Mouse (Mus musculus): ENCODE results near the gene Gm10638.

- TF ChIP-seq CTCF (IDR thresholded peaks at IDR 0.05; ENCODE audit: control insufficient read depth, insufficient read depth, insufficient read length): no peak
- no peak for TF ChIP-seq MAX (IDR thresholded peaks at IDR 0.05)
- TF ChIP-seq USF1 (IDR thresholded peaks at IDR 0.05; ENCODE audit: low read depth): no peak
- TF ChIP-seq MYOD1 (IDR thresholded peaks at IDR 0.05; ENCODE audit: control insufficient read depth, insufficient read length, low read depth): no peak
- TF ChIP-seq CEBPB (IDR thresholded peaks at IDR 0.05; ENCODE audit: low read depth): no peak
Observed at GRCm38 (mm10) chr8:86787891-86788420, 42.5 kb downstream of the Gm10638 start.
